Mouse (Mus musculus): ENCODE measurements around the gene Ntn1. TPM values are rescaled to one million over a fixed set of nuclear protein-coding genes. Genes with fewer than 3 reads are reported as not detected.

Gene Ntn1
- polyA plus RNA-seq, 1 experiment from 2014 or later: 11.5 TPM

GRCm38 (mm10) chr11:68214496-68215205 lies 186.0 kb downstream of the Ntn1 start:
- 77% methylated on average over 9 of the region's 9 CpGs for WGBS
- H3K9me3 ChIP-seq (ENCODE audit: control insufficient read depth, low read length): no peaks in the 10 kb centered on the region
- no peaks in the 10 kb centered on the region for H3K27me3 ChIP-seq (ENCODE audit: control insufficient read depth, insufficient read depth, low read length)
- ATAC-seq (ENCODE audit: insufficient number of reproducible peaks, insufficient read depth, low FRiP score, low read depth): no peak
- H3K27ac ChIP-seq (replicated peaks in 1 of 2; ENCODE audit: control insufficient read depth in 1 of 2, insufficient read depth in 1 of 2, low read depth in 2 of 2, low read length in 2 of 2): no peak overlapping the region
- peaks cover 30 to 31% of the 10 kb centered on the region in 2 experiments for H3K4me1 ChIP-seq (ENCODE audit: control insufficient read depth in 2 of 2, insufficient read depth in 2 of 2, low read length in 2 of 2)
- H3K4me2 ChIP-seq (ENCODE audit: low read length): no peak overlapping the region
- no peaks in the 10 kb centered on the region for H3K36me3 ChIP-seq (ENCODE audit: control insufficient read depth, insufficient read depth, low read length)
- no peak overlapping the region for H3K9ac ChIP-seq (ENCODE audit: low read length)
- H3K4me3 ChIP-seq (ENCODE audit: control insufficient read depth in 1 of 2, insufficient read depth in 1 of 2, low read depth in 1 of 2, low read length in 2 of 2): no peak overlapping the region

DNA sequence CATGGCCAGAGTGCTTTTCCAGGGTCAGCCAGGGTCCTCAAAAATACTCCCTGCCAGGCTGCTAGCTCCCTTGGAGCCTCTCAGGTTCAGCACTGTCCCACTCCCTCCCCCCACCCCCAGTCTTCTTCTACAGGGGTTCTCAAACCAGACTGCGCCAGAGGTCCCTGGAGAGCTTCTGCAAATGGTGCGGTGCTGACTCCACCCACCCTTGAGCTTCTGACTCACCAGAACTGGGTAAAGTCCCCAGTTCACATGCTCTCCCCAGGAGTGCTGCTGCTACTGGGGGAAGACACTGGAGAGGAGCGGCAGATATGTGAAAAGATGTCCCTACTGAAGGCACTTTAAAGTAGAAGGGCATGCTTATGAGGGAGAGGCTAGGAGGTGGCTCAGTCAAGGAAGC lies 186.7 kb downstream of the Ntn1 start:
- Histone ChIP-seq H3K9me3 (ENCODE audit: control insufficient read depth, low read length) (no peaks in the 10 kb centered on the region), H3K27me3 (ENCODE audit: control insufficient read depth, insufficient read depth, low read length) (no peaks in the 10 kb centered on the region), H3K27ac (replicated peaks in 1 of 2; ENCODE audit: control insufficient read depth in 1 of 2, insufficient read depth in 1 of 2, low read depth in 2 of 2, low read length in 2 of 2) (no peak overlapping the region), H3K4me3 (ENCODE audit: control insufficient read depth in 1 of 2, insufficient read depth in 1 of 2, low read depth in 1 of 2, low read length in 2 of 2) (no peak overlapping the region), H3K9ac (ENCODE audit: low read length) (no peak overlapping the region), H3K4me2 (ENCODE audit: low read length) (no peak overlapping the region), H3K4me1 (ENCODE audit: control insufficient read depth in 2 of 2, insufficient read depth in 2 of 2, low read length in 2 of 2) (peaks cover 30 to 31% of the 10 kb centered on the region in 2 experiments), H3K36me3 (ENCODE audit: control insufficient read depth, insufficient read depth, low read length) (no peaks in the 10 kb centered on the region)
- WGBS: 62% methylated on average over 3 of the region's 3 CpGs
- ATAC-seq (ENCODE audit: insufficient number of reproducible peaks, insufficient read depth, low FRiP score, low read depth): no peak

DNA sequence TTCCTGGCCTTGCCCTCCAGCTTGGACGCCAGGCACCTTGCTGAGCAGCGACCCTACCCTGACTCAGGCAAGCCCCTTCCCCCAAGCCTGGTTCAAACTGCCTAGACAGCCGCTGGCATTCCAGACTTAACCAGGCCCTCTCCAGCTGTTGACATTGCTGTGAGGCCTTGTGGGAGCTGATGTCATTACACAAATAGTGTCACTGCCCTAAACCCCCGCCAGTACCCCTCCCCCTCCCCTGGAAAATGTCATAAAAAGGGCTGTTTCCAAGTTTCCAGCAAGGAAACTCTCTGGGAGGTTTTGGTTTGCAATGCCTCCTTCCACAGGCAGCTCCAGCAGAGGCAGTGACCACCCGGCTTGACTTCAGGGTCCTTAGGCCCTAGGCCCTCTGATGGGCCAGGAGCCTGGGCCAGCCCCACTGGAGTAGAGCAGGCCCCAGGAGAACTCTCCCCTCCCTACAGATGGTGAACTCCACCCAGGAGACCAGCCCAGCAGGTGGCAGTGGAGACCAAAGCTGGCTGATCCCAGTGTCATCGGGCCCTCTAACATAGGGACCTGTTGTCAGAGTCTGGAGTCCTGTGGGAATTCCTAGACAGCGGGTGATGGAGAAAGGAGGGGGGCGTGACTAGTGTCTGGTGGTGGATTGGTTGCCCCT lies 188.6 kb downstream of the Ntn1 start:
- WGBS: 19% methylated on average over 8 of the region's 8 CpGs
- Histone ChIP-seq H3K4me1 (ENCODE audit: control insufficient read depth in 2 of 2, insufficient read depth in 2 of 2, low read length in 2 of 2) (peaks cover 29 to 37% of the 10 kb centered on the region in 2 experiments), H3K27me3 (ENCODE audit: control insufficient read depth, insufficient read depth, low read length) (no peaks in the 10 kb centered on the region), H3K4me3 (ENCODE audit: control insufficient read depth in 1 of 2, insufficient read depth in 1 of 2, low read depth in 1 of 2, low read length in 2 of 2) (no peak overlapping the region), H3K9ac (ENCODE audit: low read length) (no peak overlapping the region), H3K36me3 (ENCODE audit: control insufficient read depth, insufficient read depth, low read length) (no peaks in the 10 kb centered on the region), H3K4me2 (ENCODE audit: low read length) (no peak overlapping the region), H3K9me3 (ENCODE audit: control insufficient read depth, low read length) (no peaks in the 10 kb centered on the region), H3K27ac (replicated peaks in 1 of 2; ENCODE audit: control insufficient read depth in 1 of 2, insufficient read depth in 1 of 2, low read depth in 2 of 2, low read length in 2 of 2) (peak overlapping the region; percentile 13 to 51; a peak in 3 of 4 replicates)
- peak; percentile 46; the same call in 1 of the 2 replicates for ATAC-seq (ENCODE audit: insufficient number of reproducible peaks, insufficient read depth, low FRiP score, low read depth)

DNA sequence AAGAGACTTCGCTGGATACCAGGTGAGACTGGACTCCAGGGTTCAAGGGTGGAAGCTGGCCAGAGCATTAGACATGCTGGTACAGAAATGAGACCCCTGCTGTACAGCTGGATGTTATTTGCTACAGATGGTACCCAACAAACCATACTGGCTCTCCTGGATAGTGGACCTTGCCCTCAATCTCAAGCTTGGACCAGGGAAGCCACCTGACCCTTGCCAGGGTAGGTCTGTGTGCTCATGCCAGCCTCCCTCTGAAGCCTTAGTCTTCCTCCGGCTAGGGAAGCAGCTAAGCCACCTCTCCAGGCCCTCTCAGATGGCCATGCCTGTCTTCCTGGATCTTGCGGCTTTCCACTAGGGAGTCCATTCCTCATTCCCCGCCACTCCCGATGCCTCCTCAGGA lies 189.9 kb downstream of the Ntn1 start:
- WGBS: 90% methylated on average over 5 of the region's 5 CpGs
- Histone ChIP-seq H3K4me1 (ENCODE audit: control insufficient read depth in 2 of 2, insufficient read depth in 2 of 2, low read length in 2 of 2) (peaks cover 21 to 27% of the 10 kb centered on the region in 2 experiments), H3K36me3 (ENCODE audit: control insufficient read depth, insufficient read depth, low read length) (no peaks in the 10 kb centered on the region), H3K9me3 (ENCODE audit: control insufficient read depth, low read length) (no peaks in the 10 kb centered on the region), H3K9ac (ENCODE audit: low read length) (no peak overlapping the region), H3K4me3 (ENCODE audit: control insufficient read depth in 1 of 2, insufficient read depth in 1 of 2, low read depth in 1 of 2, low read length in 2 of 2) (no peak overlapping the region), H3K27ac (replicated peaks in 1 of 2; ENCODE audit: control insufficient read depth in 1 of 2, insufficient read depth in 1 of 2, low read depth in 2 of 2, low read length in 2 of 2) (no peak overlapping the region), H3K27me3 (ENCODE audit: control insufficient read depth, insufficient read depth, low read length) (no peaks in the 10 kb centered on the region), H3K4me2 (ENCODE audit: low read length) (no peak overlapping the region)
- no peak for ATAC-seq (ENCODE audit: insufficient number of reproducible peaks, insufficient read depth, low FRiP score, low read depth)

DNA sequence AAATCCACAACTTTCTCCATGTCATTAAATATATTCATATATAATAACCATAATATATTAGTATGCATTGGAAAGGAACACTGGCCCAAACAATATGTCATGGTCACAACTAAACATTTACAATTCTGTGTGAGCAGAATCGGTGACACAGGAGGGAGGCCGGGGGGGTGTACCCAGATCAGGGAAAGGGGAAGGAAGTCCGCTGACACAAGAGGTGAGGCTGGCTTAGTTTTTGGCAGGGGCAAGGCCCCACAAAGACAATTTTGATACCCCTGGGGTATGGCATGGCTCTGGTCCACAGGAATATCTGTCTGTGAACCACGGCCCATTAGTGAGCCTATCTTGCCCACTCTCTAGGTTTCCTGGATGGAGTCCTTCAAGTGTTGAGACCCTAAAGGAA lies 191.1 kb downstream of the Ntn1 start:
- no peaks in the 10 kb centered on the region for H3K9me3 ChIP-seq (ENCODE audit: control insufficient read depth, low read length)
- H3K27ac ChIP-seq (replicated peaks in 1 of 2; ENCODE audit: control insufficient read depth in 1 of 2, insufficient read depth in 1 of 2, low read depth in 2 of 2, low read length in 2 of 2): no peak overlapping the region
- no peaks in the 10 kb centered on the region for H3K36me3 ChIP-seq (ENCODE audit: control insufficient read depth, insufficient read depth, low read length)
- H3K9ac ChIP-seq (ENCODE audit: low read length): no peak overlapping the region
- H3K4me3 ChIP-seq (ENCODE audit: control insufficient read depth in 1 of 2, insufficient read depth in 1 of 2, low read depth in 1 of 2, low read length in 2 of 2): no peak overlapping the region
- H3K4me2 ChIP-seq (ENCODE audit: low read length): no peak overlapping the region
- WGBS: 88% methylated on average over 4 of the region's 4 CpGs
- H3K27me3 ChIP-seq (ENCODE audit: control insufficient read depth, insufficient read depth, low read length): no peaks in the 10 kb centered on the region
- H3K4me1 ChIP-seq (ENCODE audit: control insufficient read depth in 2 of 2, insufficient read depth in 2 of 2, low read length in 2 of 2): peaks cover 16 to 26% of the 10 kb centered on the region in 2 experiments
- ATAC-seq (ENCODE audit: insufficient number of reproducible peaks, insufficient read depth, low FRiP score, low read depth): no peak

DNA sequence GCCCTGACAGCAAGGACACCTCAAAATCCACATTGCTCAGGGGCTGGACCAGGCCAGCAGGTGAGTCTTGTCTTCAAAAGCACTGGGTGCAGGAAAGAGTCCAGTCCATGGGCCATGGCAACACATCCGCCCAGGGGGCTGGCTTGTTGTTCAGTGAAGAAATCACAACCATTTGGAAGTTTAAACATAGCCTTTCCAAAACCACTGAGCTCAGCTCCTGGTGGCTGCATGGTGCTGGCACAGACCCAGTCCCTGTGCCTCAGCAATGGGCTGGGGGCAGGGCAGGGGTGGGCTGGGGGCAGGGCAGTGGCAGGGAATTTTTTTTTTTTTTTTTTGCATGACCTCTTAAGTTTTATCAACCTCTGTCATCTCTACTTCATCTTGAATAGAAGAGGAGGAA lies 192.0 kb downstream of the Ntn1 start:
- Histone ChIP-seq H3K9ac (ENCODE audit: low read length) (no peak overlapping the region), H3K4me1 (ENCODE audit: control insufficient read depth in 2 of 2, insufficient read depth in 2 of 2, low read length in 2 of 2) (peaks cover 23 to 34% of the 10 kb centered on the region in 2 experiments), H3K4me3 (ENCODE audit: control insufficient read depth in 1 of 2, insufficient read depth in 1 of 2, low read depth in 1 of 2, low read length in 2 of 2) (no peak overlapping the region), H3K36me3 (ENCODE audit: control insufficient read depth, insufficient read depth, low read length) (no peaks in the 10 kb centered on the region), H3K9me3 (ENCODE audit: control insufficient read depth, low read length) (no peaks in the 10 kb centered on the region), H3K27ac (replicated peaks in 1 of 2; ENCODE audit: control insufficient read depth in 1 of 2, insufficient read depth in 1 of 2, low read depth in 2 of 2, low read length in 2 of 2) (no peak overlapping the region), H3K4me2 (ENCODE audit: low read length) (no peak overlapping the region), H3K27me3 (ENCODE audit: control insufficient read depth, insufficient read depth, low read length) (no peaks in the 10 kb centered on the region)
- WGBS: 79% methylated on average over 1 of the region's 1 CpGs
- no peak for ATAC-seq (ENCODE audit: insufficient number of reproducible peaks, insufficient read depth, low FRiP score, low read depth)

- WGBS: 88% methylated on average over 2 of the region's 2 CpGs
- H3K27me3 ChIP-seq (ENCODE audit: control insufficient read depth, insufficient read depth, low read length): no peaks in the 10 kb centered on the region
- no peak overlapping the region for H3K4me2 ChIP-seq (ENCODE audit: low read length)
- no peaks in the 10 kb centered on the region for H3K36me3 ChIP-seq (ENCODE audit: control insufficient read depth, insufficient read depth, low read length)
- H3K27ac ChIP-seq (replicated peaks in 1 of 2; ENCODE audit: control insufficient read depth in 1 of 2, insufficient read depth in 1 of 2, low read depth in 2 of 2, low read length in 2 of 2): no peak overlapping the region
- no peak overlapping the region for H3K4me3 ChIP-seq (ENCODE audit: control insufficient read depth in 1 of 2, insufficient read depth in 1 of 2, low read depth in 1 of 2, low read length in 2 of 2)
- ATAC-seq (ENCODE audit: insufficient number of reproducible peaks, insufficient read depth, low FRiP score, low read depth): no peak
- no peak overlapping the region for H3K9ac ChIP-seq (ENCODE audit: low read length)
- H3K9me3 ChIP-seq (ENCODE audit: control insufficient read depth, low read length): no peaks in the 10 kb centered on the region
- H3K4me1 ChIP-seq (ENCODE audit: control insufficient read depth in 2 of 2, insufficient read depth in 2 of 2, low read length in 2 of 2): peaks cover 23 to 36% of the 10 kb centered on the region in 2 experiments
These were observed 192.6 kb downstream of the Ntn1 start for GRCm38 (mm10) chr11:68208023-68208422.
